Mouse (Mus musculus) heart, adult 9 months (tissue): Measurements from ENCODE around the gene Zmiz2.
"Not testable (repeated sequence)": the region's sequence is repeated elsewhere in the genome, so short reads cannot be mapped to it uniquely, and the experiment has no call there.

Experiments
- DNase-seq, 2 experiments: peaks; one replicate each; pipeline ENCODE4 v3.0.0; 2022; ENCODE audit warnings: low spot score in 2 of 2

Gene Zmiz2

GRCm38 (mm10) chr11:6419156-6419555 is 30.3 kb downstream of the Zmiz2 start:
- DNase-seq: not testable (repeated sequence)

GRCm38 (mm10) chr11:6420283-6420703 is 31.4 kb downstream of the Zmiz2 start:
- no peak for DNase-seq

- no peak for DNase-seq
Measured at GRCm38 (mm10) chr11:6420722-6421350, 32.0 kb downstream of the Zmiz2 start.

GRCm38 (mm10) chr11:6430186-6430585 is 41.3 kb downstream of the Zmiz2 start:
- no peak for DNase-seq

- DNase-seq: no peak
Measured at GRCm38 (mm10) chr11:6436442-6436841, 47.6 kb downstream of the Zmiz2 start.

GRCm38 (mm10) chr11:6437667-6438066 is 48.8 kb downstream of the Zmiz2 start:
- DNase-seq: no peak

GRCm38 (mm10) chr11:6440171-6440570 is 51.3 kb downstream of the Zmiz2 start:
- no peak for DNase-seq

- DNase-seq: no peak
Measured at GRCm38 (mm10) chr11:6442566-6442965, 53.7 kb downstream of the Zmiz2 start.

- DNase-seq: no peak
Measured at GRCm38 (mm10) chr11:6443102-6443501, 54.2 kb downstream of the Zmiz2 start.

- no peak for DNase-seq
Measured at GRCm38 (mm10) chr11:6443727-6444076, 54.8 kb downstream of the Zmiz2 start.

- peak; percentile 99 to 100 for DNase-seq
Measured at GRCm38 (mm10) chr11:6444077-6444853, 55.4 kb downstream of the Zmiz2 start, which contains the start of gene H2afv. TSS of gene H2afv (minus strand) at chr11:6444443.

- DNase-seq: no peak
Measured at GRCm38 (mm10) chr11:6445441-6445840, 56.6 kb downstream of the Zmiz2 start.

GRCm38 (mm10) chr11:6445951-6446350 is 57.1 kb downstream of the Zmiz2 start:
- DNase-seq: no peak

- no peak for DNase-seq
Measured at GRCm38 (mm10) chr11:6447493-6447892, 58.6 kb downstream of the Zmiz2 start.

- DNase-seq: not testable (repeated sequence)
Measured at GRCm38 (mm10) chr11:6448155-6448554, 59.3 kb downstream of the Zmiz2 start.
